Mouse (Mus musculus): ENCODE results near the gene Pik3r6. TPM values are rescaled to one million over a fixed set of nuclear protein-coding genes. Genes with fewer than 3 reads are reported as not detected.

Gene Pik3r6
- polyA plus RNA-seq, 1 experiment, result 1.7 TPM

- H3K4me3 ChIP-seq (ENCODE audit: insufficient read depth, low read depth, low read length), result no peak overlapping the region
- no peak overlapping the region for H3K27ac ChIP-seq (replicated peaks; ENCODE audit: low read depth, low read length)
- H3K4me1 ChIP-seq (ENCODE audit: control insufficient read depth, insufficient read depth, insufficient read length, low read length), result no peaks in the 10 kb centered on the region
Measured at GRCm38 (mm10) chr11:68533971-68534475, 31.2 kb downstream of the Pik3r6 start.

GRCm38 (mm10) chr11:68536026-68536425 is 33.2 kb downstream of the Pik3r6 start:
- Histone ChIP-seq H3K4me1 (ENCODE audit: control insufficient read depth, insufficient read depth, insufficient read length, low read length) (no peaks in the 10 kb centered on the region), H3K4me3 (ENCODE audit: insufficient read depth, low read depth, low read length) (no peak overlapping the region), H3K27ac (replicated peaks; ENCODE audit: low read depth, low read length) (no peak overlapping the region)

GRCm38 (mm10) chr11:68536465-68536864 is 33.6 kb downstream of the Pik3r6 start:
- H3K27ac ChIP-seq (replicated peaks; ENCODE audit: low read depth, low read length), result no peak overlapping the region
- H3K4me3 ChIP-seq (ENCODE audit: insufficient read depth, low read depth, low read length), result no peak overlapping the region
- no peaks in the 10 kb centered on the region for H3K4me1 ChIP-seq (ENCODE audit: control insufficient read depth, insufficient read depth, insufficient read length, low read length)

GRCm38 (mm10) chr11:68539621-68540020 is 36.8 kb downstream of the Pik3r6 start:
- H3K27ac ChIP-seq (replicated peaks; ENCODE audit: low read depth, low read length), result no peak overlapping the region
- H3K4me3 ChIP-seq (ENCODE audit: insufficient read depth, low read depth, low read length), result no peak overlapping the region
- peaks cover under 1% of the 10 kb centered on the region; the same call in 1 of the 2 replicates for H3K4me1 ChIP-seq (ENCODE audit: control insufficient read depth, insufficient read depth, insufficient read length, low read length)

GRCm38 (mm10) chr11:68544554-68544953 is 41.7 kb downstream of the Pik3r6 start:
- Histone ChIP-seq H3K4me3 (ENCODE audit: insufficient read depth, low read depth, low read length) (no peak overlapping the region), H3K27ac (replicated peaks; ENCODE audit: low read depth, low read length) (no peak overlapping the region), H3K4me1 (ENCODE audit: control insufficient read depth, insufficient read depth, insufficient read length, low read length) (peaks cover 10% of the 10 kb centered on the region; the same call in 1 of the 2 replicates)

GRCm38 (mm10) chr11:68545172-68545571 is 42.4 kb downstream of the Pik3r6 start:
- no peak overlapping the region for H3K4me3 ChIP-seq (ENCODE audit: insufficient read depth, low read depth, low read length)
- H3K4me1 ChIP-seq (ENCODE audit: control insufficient read depth, insufficient read depth, insufficient read length, low read length), result peaks cover 10% of the 10 kb centered on the region; the same call in 1 of the 2 replicates
- H3K27ac ChIP-seq (replicated peaks; ENCODE audit: low read depth, low read length), result 0 out of 2 replicates have a peak overlapping the region, but pooled peaks have one; percentile 3

GRCm38 (mm10) chr11:68545682-68546222 is 42.9 kb downstream of the Pik3r6 start:
- Histone ChIP-seq H3K4me1 (ENCODE audit: control insufficient read depth, insufficient read depth, insufficient read length, low read length) (peaks cover 10% of the 10 kb centered on the region; the same call in 1 of the 2 replicates), H3K4me3 (ENCODE audit: insufficient read depth, low read depth, low read length) (no peak overlapping the region), H3K27ac (replicated peaks; ENCODE audit: low read depth, low read length) (0 out of 2 replicates have a peak overlapping the region, but pooled peaks have one; percentile 22)

GRCm38 (mm10) chr11:68547484-68547883 is 44.7 kb downstream of the Pik3r6 start:
- peaks cover 10% of the 10 kb centered on the region; the same call in 1 of the 2 replicates for H3K4me1 ChIP-seq (ENCODE audit: control insufficient read depth, insufficient read depth, insufficient read length, low read length)
- no peak overlapping the region for H3K4me3 ChIP-seq (ENCODE audit: insufficient read depth, low read depth, low read length)
- H3K27ac ChIP-seq (replicated peaks; ENCODE audit: low read depth, low read length), result no peak overlapping the region

- H3K4me1 ChIP-seq (ENCODE audit: control insufficient read depth, insufficient read depth, insufficient read length, low read length), result peaks cover 10% of the 10 kb centered on the region; the same call in 1 of the 2 replicates
- no peak overlapping the region for H3K27ac ChIP-seq (replicated peaks; ENCODE audit: low read depth, low read length)
- H3K4me3 ChIP-seq (ENCODE audit: insufficient read depth, low read depth, low read length), result no peak overlapping the region
Measured at GRCm38 (mm10) chr11:68549597-68549996, 46.8 kb downstream of the Pik3r6 start.

- Histone ChIP-seq H3K4me3 (ENCODE audit: insufficient read depth, low read depth, low read length) (no peak overlapping the region), H3K27ac (replicated peaks; ENCODE audit: low read depth, low read length) (no peak overlapping the region), H3K4me1 (ENCODE audit: control insufficient read depth, insufficient read depth, insufficient read length, low read length) (peaks cover 7% of the 10 kb centered on the region; the same call in 1 of the 2 replicates)
Measured at GRCm38 (mm10) chr11:68550358-68550757, 47.5 kb downstream of the Pik3r6 start.

- H3K27ac ChIP-seq (replicated peaks; ENCODE audit: low read depth, low read length), result 0 out of 2 replicates have a peak overlapping the region, but pooled peaks have one; percentile 5
- no peaks in the 10 kb centered on the region for H3K4me1 ChIP-seq (ENCODE audit: control insufficient read depth, insufficient read depth, insufficient read length, low read length)
- H3K4me3 ChIP-seq (ENCODE audit: insufficient read depth, low read depth, low read length), result no peak overlapping the region
Measured at GRCm38 (mm10) chr11:68553981-68554471, 51.2 kb downstream of the Pik3r6 start.

GRCm38 (mm10) chr11:68555918-68556584 is 53.2 kb downstream of the Pik3r6 start, which contains the start of gene Mfsd6l:
Mfsd6l (plus strand) TSS chr11:68556186.
- Histone ChIP-seq H3K4me1 (ENCODE audit: control insufficient read depth, insufficient read depth, insufficient read length, low read length) (no peaks in the 10 kb centered on the region), H3K4me3 (ENCODE audit: insufficient read depth, low read depth, low read length) (no peak within 1 kb of the TSS), H3K27ac (replicated peaks; ENCODE audit: low read depth, low read length) (no peak within 1 kb of the TSS)

- no peaks in the 10 kb centered on the region for H3K4me1 ChIP-seq (ENCODE audit: control insufficient read depth, insufficient read depth, insufficient read length, low read length)
- no peak overlapping the region for H3K27ac ChIP-seq (replicated peaks; ENCODE audit: low read depth, low read length)
- H3K4me3 ChIP-seq (ENCODE audit: insufficient read depth, low read depth, low read length), result no peak overlapping the region
Measured at GRCm38 (mm10) chr11:68559546-68559945, 56.7 kb downstream of the Pik3r6 start.

GRCm38 (mm10) chr11:68561957-68562950 is 59.4 kb downstream of the Pik3r6 start:
- H3K27ac ChIP-seq (replicated peaks; ENCODE audit: low read depth, low read length), result no peak overlapping the region
- no peaks in the 10 kb centered on the region for H3K4me1 ChIP-seq (ENCODE audit: control insufficient read depth, insufficient read depth, insufficient read length, low read length)
- H3K4me3 ChIP-seq (ENCODE audit: insufficient read depth, low read depth, low read length), result no peak overlapping the region

Data from brown adipose tissue, adult 24 weeks (tissue).